Mouse (Mus musculus) liver, postnatal 0 days (tissue): ENCODE data around the gene Fam166a.

ENCODE experiments used
- CTCF ChIP-seq: sonication (generic); IDR thresholded peaks from 2 replicates; pipeline ENCODE4 v1.5.1; 2016; ENCODE audit warnings: antibody characterized with exemption, low read depth
- EP300 ChIP-seq: IDR thresholded peaks from 2 replicates; pipeline ENCODE4 v1.6.1; 2016; ENCODE audit warnings: antibody characterized with exemption, low read depth, mild to moderate bottlenecking

DNA sequence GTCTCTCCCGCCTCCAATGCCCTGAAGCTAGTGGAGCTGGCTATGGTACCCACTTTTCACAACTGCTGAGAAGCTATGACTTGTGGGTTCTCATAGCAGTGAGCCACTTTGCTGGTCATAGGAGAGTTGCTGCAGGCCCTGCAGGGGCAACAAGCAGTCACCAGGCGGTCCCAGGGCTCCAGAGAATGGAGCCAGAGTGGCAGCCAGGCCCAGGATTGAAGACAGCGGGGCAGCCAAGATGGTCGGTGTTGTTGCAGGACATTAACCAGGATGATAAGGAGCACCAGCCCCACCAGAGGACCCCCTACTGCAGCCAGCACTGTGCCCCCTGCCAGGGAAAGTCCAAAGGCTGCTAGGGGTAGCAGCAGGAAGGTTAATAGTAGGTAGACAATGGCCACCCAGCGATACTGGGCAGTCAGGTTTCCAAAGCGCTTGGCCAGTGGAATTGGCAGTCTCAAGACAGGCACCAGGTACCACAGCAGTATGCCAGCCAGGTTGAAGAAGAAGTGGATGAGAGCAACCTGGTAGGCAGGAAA is 10.5 kb downstream of the Fam166a start:
- TF ChIP-seq CTCF (no peak), EP300 (no peak)
